Mouse (Mus musculus) cerebellum, adult 2 months (tissue): ENCODE data around the gene Saysd1.

Experiments
- CTCF ChIP-seq: fragments of 200-500 bp; IDR thresholded peaks from 2 replicates; pipeline ENCODE4 v1.5.1; 2011; ENCODE audit warnings: low read depth, mild to moderate bottlenecking, control low read depth, low read length, moderate library complexity, borderline replicate concordance; ENCODE audit not compliant: insufficient read depth
- POLR2A ChIP-seq: fragments of 200-500 bp; IDR thresholded peaks from 2 replicates; pipeline ENCODE4 v1.6.1; 2011; ENCODE audit warnings: low read length, control low read depth, borderline replicate concordance; ENCODE audit not compliant: insufficient read depth

DNA sequence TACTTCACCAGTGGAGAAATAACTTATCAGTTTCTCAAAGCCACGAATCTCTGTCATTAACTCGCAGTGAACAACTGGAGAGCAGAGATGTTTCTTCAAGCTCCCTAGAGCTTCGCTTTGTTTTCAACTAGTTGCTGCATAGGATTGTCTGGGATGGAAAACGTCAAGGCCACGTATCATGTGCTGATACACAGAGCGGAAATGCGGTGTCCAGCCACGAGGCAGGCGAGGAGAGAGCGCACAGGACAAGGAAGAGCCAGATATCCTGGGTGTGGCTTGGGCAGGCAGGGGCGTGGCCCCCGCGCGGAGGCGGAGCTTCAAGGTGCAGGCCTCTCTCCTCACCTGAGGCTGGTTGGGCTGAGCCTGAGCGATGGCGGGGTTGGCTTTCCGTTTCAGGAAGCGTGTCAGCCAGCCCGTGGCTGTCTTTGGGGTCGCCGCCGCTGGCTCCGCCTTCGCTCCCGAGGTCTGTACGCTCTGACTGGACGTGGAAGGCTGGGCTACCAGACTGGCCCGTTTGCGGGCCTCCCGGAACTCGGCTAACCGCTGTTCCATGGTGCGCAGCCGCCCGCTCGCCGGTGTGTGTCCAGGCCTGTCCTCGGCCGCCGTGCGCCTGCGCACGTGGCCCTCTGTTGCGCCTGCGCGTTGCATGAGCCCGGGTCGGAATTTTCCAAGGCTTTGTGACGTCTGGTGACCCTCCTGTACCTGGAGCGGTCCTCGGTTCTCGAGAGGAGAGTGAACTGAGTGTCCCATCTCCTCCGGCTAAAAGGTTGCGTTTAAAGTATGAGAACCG, 55.6 kb downstream of the Saysd1 start:
- TF ChIP-seq CTCF (no peak), POLR2A (peak; percentile 91)
